Mouse (Mus musculus): ENCODE measurements around the gene Calu. TPM values are rescaled to one million over a fixed set of nuclear protein-coding genes. Genes with fewer than 3 reads are reported as not detected.

The Calu gene
- total and polyA plus RNA-seq, 3 experiments, result 107 to 161 (median 112) TPM

DNA sequence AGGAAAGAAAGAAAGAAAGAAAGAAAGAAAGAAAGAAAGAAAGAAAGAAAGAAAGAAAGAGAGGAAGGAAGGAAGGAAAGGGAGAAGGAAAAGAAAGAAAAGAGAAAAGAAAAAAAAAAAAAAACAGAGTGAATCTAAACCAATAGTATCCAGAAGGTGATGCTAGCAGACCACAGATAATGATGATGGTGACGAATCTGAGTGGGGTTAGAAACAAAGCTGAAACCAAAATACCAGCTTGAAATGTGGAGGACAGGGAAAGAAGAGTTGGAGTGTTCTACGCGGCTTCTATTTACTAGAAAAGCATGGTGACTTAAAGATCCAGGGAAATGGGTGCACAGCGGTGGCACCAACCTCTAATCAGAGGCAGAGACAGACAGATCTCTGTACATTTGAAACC, 43.9 kb downstream of the Calu start (continued):
- TF ChIP-seq ZMIZ1 (IDR thresholded peaks at IDR 0.05; ENCODE audit: low read depth, low read length) (no peak), MEF2A (IDR thresholded peaks at IDR 0.05; ENCODE audit: borderline replicate concordance, low read depth, low read length) (no peak), POLR2AphosphoS2 (IDR thresholded peaks at IDR 0.05; ENCODE audit: low read depth, low read length) (no peak), MAZ (IDR thresholded peaks at IDR 0.05; ENCODE audit: low read depth, low read length) (0 out of 2 replicates have a peak, but pooled peaks have one; percentile 37), ETS1 (conservative IDR thresholded peaks at IDR 0.05; ENCODE audit: low read depth, low read length) (no peak), HCFC1 (IDR thresholded peaks at IDR 0.05; ENCODE audit: low read depth, low read length) (no peak), MXI1 (IDR thresholded peaks at IDR 0.05; ENCODE audit: low read depth, low read length) (0 out of 2 replicates have a peak, but pooled peaks have one; percentile 21), TCF12 (IDR thresholded peaks at IDR 0.05; ENCODE audit: low read depth, low read length) (no peak), GABPA (IDR thresholded peaks at IDR 0.05; ENCODE audit: insufficient replicate concordance, low read depth, low read length) (no peak), E2F4 (IDR thresholded peaks at IDR 0.05; ENCODE audit: insufficient replicate concordance, low read depth, low read length) (no peak), NELFE (IDR thresholded peaks at IDR 0.05; ENCODE audit: low read depth, low read length) (peak; percentile 28; the same call in 1 of the 2 replicates), JUN (IDR thresholded peaks at IDR 0.05; ENCODE audit: insufficient read depth, low read depth, low read length) (no peak), CTCF (conservative IDR thresholded peaks at IDR 0.05 in 1 of 2, IDR thresholded peaks at IDR 0.05 in 1 of 2; ENCODE audit: low read depth in 2 of 2, low read length in 2 of 2) (peak in 1 of 2 experiments; percentile 73; a peak in 2 of 4 replicates), USF1 (IDR thresholded peaks at IDR 0.05; ENCODE audit: low read depth, low read length) (no peak)

DNA sequence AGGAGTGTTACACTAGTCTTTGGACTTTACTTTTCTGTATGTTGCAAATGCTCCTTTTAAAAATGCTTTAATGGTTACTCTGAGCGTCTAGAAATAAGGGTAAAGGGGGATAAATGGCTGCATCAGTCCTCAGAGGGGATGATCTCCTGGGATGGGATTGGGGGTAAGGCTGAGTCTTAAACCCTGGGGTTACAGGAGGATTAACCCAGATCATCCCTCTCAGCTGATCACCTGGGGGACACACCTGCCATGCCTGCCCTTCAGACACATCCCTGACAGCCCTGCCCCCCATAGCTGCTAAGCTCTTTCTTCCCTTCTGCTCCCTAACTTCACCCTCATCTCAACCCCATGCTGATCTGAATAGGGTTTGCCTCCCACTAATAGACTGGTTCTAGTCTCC, 46.4 kb downstream of the Calu start:
- H3K9ac ChIP-seq (ENCODE audit: insufficient read depth, low read depth), result no peak overlapping the region
- peaks cover 82% of the 10 kb centered on the region for H3K27me3 ChIP-seq (replicated peaks)
- H3K4me2 ChIP-seq (ENCODE audit: insufficient read depth, low read depth, poor library complexity, severe bottlenecking), result no peak overlapping the region
- H3K4me3 ChIP-seq (replicated peaks in 1 of 3; ENCODE audit: low read depth in 2 of 3, low read length in 2 of 3, poor library complexity in 1 of 3), result no peak overlapping the region
- no peaks in the 10 kb centered on the region for H3K36me3 ChIP-seq (replicated peaks in 1 of 2; ENCODE audit: control insufficient read depth in 1 of 2, insufficient read depth in 1 of 2, low read length in 1 of 2)
- TF ChIP-seq MXI1 (IDR thresholded peaks at IDR 0.05; ENCODE audit: low read depth, low read length) (no peak), TCF12 (IDR thresholded peaks at IDR 0.05; ENCODE audit: low read depth, low read length) (no peak), ZMIZ1 (IDR thresholded peaks at IDR 0.05; ENCODE audit: low read depth, low read length) (no peak), KAT2A (IDR thresholded peaks at IDR 0.05; ENCODE audit: insufficient replicate concordance, low read length) (no peak), MAZ (IDR thresholded peaks at IDR 0.05; ENCODE audit: low read depth, low read length) (no peak), CTCF (conservative IDR thresholded peaks at IDR 0.05 in 1 of 2, IDR thresholded peaks at IDR 0.05 in 1 of 2; ENCODE audit: low read depth in 2 of 2, low read length in 2 of 2) (no peak), UBTF (IDR thresholded peaks at IDR 0.05; ENCODE audit: low read depth, low read length) (no peak), RAD21 (IDR thresholded peaks at IDR 0.05; ENCODE audit: low read depth, low read length) (no peak), NELFE (IDR thresholded peaks at IDR 0.05; ENCODE audit: low read depth, low read length) (no peak), ZKSCAN1 (IDR thresholded peaks at IDR 0.05; ENCODE audit: borderline replicate concordance, low read depth, low read length) (no peak), RCOR1 (conservative IDR thresholded peaks at IDR 0.05; ENCODE audit: low read depth, low read length) (no peak), TBP (conservative IDR thresholded peaks at IDR 0.05; ENCODE audit: low read depth, low read length) (no peak), ZC3H11A (IDR thresholded peaks at IDR 0.05; ENCODE audit: low read depth, low read length) (no peak), USF2 (conservative IDR thresholded peaks at IDR 0.05; ENCODE audit: low read depth, low read length) (no peak), CHD1 (IDR thresholded peaks at IDR 0.05; ENCODE audit: low read depth, low read length) (no peak), MAFK (IDR thresholded peaks at IDR 0.05; ENCODE audit: insufficient replicate concordance, low read length) (no peak), MAX (IDR thresholded peaks at IDR 0.05; ENCODE audit: low read length) (no peak), CHD2 (IDR thresholded peaks at IDR 0.05; ENCODE audit: low read length) (no peak), JUND (conservative IDR thresholded peaks at IDR 0.05; ENCODE audit: low read depth, low read length) (no peak), JUN (IDR thresholded peaks at IDR 0.05; ENCODE audit: insufficient read depth, low read depth, low read length) (no peak)
- H3K79me2 ChIP-seq (replicated peaks; ENCODE audit: control insufficient read depth, extremely low read depth, insufficient read depth, poor library complexity, severe bottlenecking), result no peaks in the 10 kb centered on the region
- H3K4me1 ChIP-seq (ENCODE audit: control insufficient read depth in 1 of 2, insufficient read depth in 2 of 2), result peaks cover 0 to 10% of the 10 kb centered on the region in 2 experiments; a peak in 1 of 4 replicates
- dilution Hi-C loops (cut with MboI; ENCODE audit: extremely low pct_ligation_motif_present, extremely low pct_unique_long_range_greater_than_20kb, low sequenced_read_pairs) (no loop called here), in situ Hi-C loops (cut with MboI; ENCODE audit: low pct_ligation_motif_present, low pct_unique_long_range_greater_than_20kb, low sequenced_read_pairs) (loop anchor here (25.0 kb wide), 1 partner anchor 243 kb away; no protein-coding TSS in a partner anchor)
- H3K9me3 ChIP-seq (replicated peaks; ENCODE audit: low read length), result no peaks in the 10 kb centered on the region
- DNase-seq (ENCODE audit: extremely low read depth), result no peak
- H3K27ac ChIP-seq (ENCODE audit: insufficient read depth, low read depth), result no peak overlapping the region
